Mouse (Mus musculus): ENCODE results near the gene Rnf149. TPM values are rescaled to one million over a fixed set of nuclear protein-coding genes. Genes with fewer than 3 reads are reported as not detected.

Gene Rnf149
- polyA plus RNA-seq, 1 experiment from 2014 or later = 14.0 TPM

- 54% methylated on average over 9 of the region's 9 CpGs for WGBS
- H3K27ac ChIP-seq (ENCODE audit: low read length) = no peak overlapping the region
- no peak overlapping the region for H3K4me3 ChIP-seq (ENCODE audit: low read length)
- no peaks in the 10 kb centered on the region for H3K4me1 ChIP-seq (ENCODE audit: control insufficient read depth, insufficient read depth, low read length)
- no peaks in the 10 kb centered on the region for H3K9me3 ChIP-seq (replicated peaks; ENCODE audit: control insufficient read depth, low read length)
- no peaks in the 10 kb centered on the region for H3K36me3 ChIP-seq (ENCODE audit: control insufficient read depth, insufficient read depth)
- no peak overlapping the region for H3K4me2 ChIP-seq (ENCODE audit: low read depth, low read length)
- ATAC-seq (replicated peaks; ENCODE audit: extremely low read depth, insufficient read depth, low FRiP score) = no peak
- no peaks in the 10 kb centered on the region for H3K27me3 ChIP-seq (ENCODE audit: control insufficient read depth, insufficient read depth, low read length)
- H3K9ac ChIP-seq (ENCODE audit: low read length) = no peak overlapping the region
Measured at GRCm38 (mm10) chr1:39505600-39505999, 71.6 kb downstream of the Rnf149 start.

GRCm38 (mm10) chr1:39504261-39504660 is 72.9 kb downstream of the Rnf149 start:
- WGBS = 9% methylated on average over 1 of the region's 1 CpGs
- H3K4me1 ChIP-seq (ENCODE audit: control insufficient read depth, insufficient read depth, low read length) = no peaks in the 10 kb centered on the region
- H3K27ac ChIP-seq (ENCODE audit: low read length) = no peak overlapping the region
- no peaks in the 10 kb centered on the region for H3K9me3 ChIP-seq (replicated peaks; ENCODE audit: control insufficient read depth, low read length)
- H3K27me3 ChIP-seq (ENCODE audit: control insufficient read depth, insufficient read depth, low read length) = no peaks in the 10 kb centered on the region
- H3K36me3 ChIP-seq (ENCODE audit: control insufficient read depth, insufficient read depth) = no peaks in the 10 kb centered on the region
- ATAC-seq (replicated peaks; ENCODE audit: extremely low read depth, insufficient read depth, low FRiP score) = no peak
- H3K9ac ChIP-seq (ENCODE audit: low read length) = no peak overlapping the region
- H3K4me2 ChIP-seq (ENCODE audit: low read depth, low read length) = no peak overlapping the region
- no peak overlapping the region for H3K4me3 ChIP-seq (ENCODE audit: low read length)

- H3K9me3 ChIP-seq (replicated peaks; ENCODE audit: control insufficient read depth, low read length) = no peaks in the 10 kb centered on the region
- 74% methylated on average over 17 of the region's 17 CpGs for WGBS
Measured at GRCm38 (mm10) chr1:39502817-39503633, 74.2 kb downstream of the Rnf149 start.

More at GRCm38 (mm10) chr1:39502817-39503633, 74.2 kb downstream of the Rnf149 start:
- H3K27ac ChIP-seq (ENCODE audit: low read length) = no peak overlapping the region
- H3K27me3 ChIP-seq (ENCODE audit: control insufficient read depth, insufficient read depth, low read length) = no peaks in the 10 kb centered on the region
- H3K4me3 ChIP-seq (ENCODE audit: low read length) = no peak overlapping the region
- no peak overlapping the region for H3K4me2 ChIP-seq (ENCODE audit: low read depth, low read length)
- no peak for ATAC-seq (replicated peaks; ENCODE audit: extremely low read depth, insufficient read depth, low FRiP score)
- H3K9ac ChIP-seq (ENCODE audit: low read length) = no peak overlapping the region
- H3K4me1 ChIP-seq (ENCODE audit: control insufficient read depth, insufficient read depth, low read length) = no peaks in the 10 kb centered on the region
- no peaks in the 10 kb centered on the region for H3K36me3 ChIP-seq (ENCODE audit: control insufficient read depth, insufficient read depth)

Other genes with a start within 250 kb of the Rnf149 start
- gene Rpl31, start 209.6 kb downstream of the Rnf149 start, polyA plus RNA-seq (2015; fragmentation: Nextera tagmentation; extraction: Ambion mirVana) = 254 and 278 TPM in 2 replicates
- gene Tbc1d8, start 98.7 kb downstream of the Rnf149 start, polyA plus RNA-seq (2015; fragmentation: Nextera tagmentation; extraction: Ambion mirVana) = 10.7 and 11.2 TPM in 2 replicates
- 13.2 and 14.6 TPM in 2 replicates for gene Cnot11, start 42.4 kb downstream of the Rnf149 start, polyA plus RNA-seq (2015; fragmentation: Nextera tagmentation; extraction: Ambion mirVana)
- gene Creg2, start 74.1 kb upstream of the Rnf149 start, polyA plus RNA-seq (2015; fragmentation: Nextera tagmentation; extraction: Ambion mirVana) = 0.05 TPM in 2 replicates
- 0.51 and 0.68 TPM in 2 replicates for gene Rfx8, start 143.6 kb upstream of the Rnf149 start, polyA plus RNA-seq (2015; fragmentation: Nextera tagmentation; extraction: Ambion mirVana)
- gene Gm3646, start 227.9 kb upstream of the Rnf149 start, polyA plus RNA-seq (2015; fragmentation: Nextera tagmentation; extraction: Ambion mirVana) = 2.7 and 4.4 TPM in 2 replicates